Mouse (Mus musculus): ENCODE results near the gene Olfr967. TPM values are rescaled to one million over a fixed set of nuclear protein-coding genes. Genes with fewer than 3 reads are reported as not detected.
"Not testable (repeated sequence)": the region's sequence is repeated elsewhere in the genome, so short reads cannot be mapped to it uniquely, and the experiment has no call there.

Gene Olfr967
- polyA plus RNA-seq (2015; fragmentation: Nextera tagmentation; extraction: Ambion mirVana) = not detected in 2 replicates

GRCm38 (mm10) chr9:39745949-39746348 lies at the start of gene Olfr967:
TSS of gene Olfr967 (plus strand) at chr9:39746249.
- Histone ChIP-seq H3K9ac (no peak within 1 kb of the TSS), H3K9me3 (replicated peaks) (no peaks in the 10 kb centered on the region), H3K27me3 (no peaks in the 10 kb centered on the region), H3K27ac (no peak within 1 kb of the TSS), H3K4me1 (no peaks in the 10 kb centered on the region), H3K4me2 (no peak within 1 kb of the TSS), H3K4me3 (no peak within 1 kb of the TSS), H3K36me3 (ENCODE audit: poor library complexity, severe bottlenecking) (no peaks in the 10 kb centered on the region)
- ATAC-seq = no peak

DNA sequence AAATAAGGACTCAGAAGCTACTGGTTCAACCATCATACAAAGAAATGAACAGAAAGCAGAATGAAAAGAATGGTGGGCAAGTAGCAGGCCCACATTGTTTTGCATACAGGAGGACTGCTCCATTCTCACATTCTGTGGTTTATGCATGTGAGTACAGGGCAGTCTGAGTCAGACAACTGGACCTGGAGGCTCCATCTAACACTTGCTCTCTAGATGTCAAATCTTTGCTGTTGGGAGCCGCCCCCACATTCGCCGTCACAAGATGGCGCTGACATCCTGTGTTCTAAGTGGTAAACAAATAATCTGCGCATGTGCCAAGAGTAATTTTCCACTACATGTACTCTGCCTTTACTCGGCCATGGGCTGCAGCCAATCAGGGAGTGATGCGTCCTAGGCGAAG lies 44.9 kb upstream of the Olfr967 start:
- H3K27ac ChIP-seq; H3K4me1 ChIP-seq; H3K4me3 ChIP-seq; H3K27me3 ChIP-seq; ATAC-seq; H3K36me3 ChIP-seq (ENCODE audit: poor library complexity, severe bottlenecking); H3K9ac ChIP-seq; H3K9me3 ChIP-seq (replicated peaks); H3K4me2 ChIP-seq: not testable (repeated sequence)
- 88% methylated on average over 8 of the region's 8 CpGs for WGBS

DNA sequence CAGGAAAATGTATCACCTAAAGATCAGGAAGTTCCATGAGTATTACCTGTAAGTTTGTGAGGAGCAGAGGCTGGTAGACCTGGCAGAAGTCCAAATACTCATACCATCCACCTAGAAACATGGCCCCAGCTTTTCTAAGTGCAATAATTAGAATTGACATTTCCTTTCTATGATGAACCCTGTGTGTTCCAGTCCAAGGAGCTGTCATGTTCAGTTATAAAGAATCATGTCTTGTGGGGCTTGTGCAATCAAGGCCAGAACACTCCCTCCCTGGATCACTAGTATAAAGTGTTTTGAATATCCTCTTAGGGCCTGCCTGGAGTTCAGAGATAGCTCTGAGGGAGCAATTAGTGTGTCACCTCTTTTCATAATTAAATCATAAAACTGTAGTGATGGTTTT lies 39.0 kb upstream of the Olfr967 start, which contains the start of gene Olfr149:
Gene Olfr149, minus strand, starts transcription at position 101 of the 400 bp plus-strand sequence.
- Histone ChIP-seq H3K4me2 (no peak within 1 kb of the TSS), H3K27me3 (no peaks in the 10 kb centered on the region), H3K27ac (no peak within 1 kb of the TSS), H3K4me3 (no peak within 1 kb of the TSS), H3K9me3 (replicated peaks) (no peaks in the 10 kb centered on the region), H3K36me3 (ENCODE audit: poor library complexity, severe bottlenecking) (no peaks in the 10 kb centered on the region), H3K9ac (no peak within 1 kb of the TSS), H3K4me1 (no peaks in the 10 kb centered on the region)
- no peak for ATAC-seq

- no peaks in the 10 kb centered on the region for H3K9me3 ChIP-seq (replicated peaks)
- H3K36me3 ChIP-seq (ENCODE audit: poor library complexity, severe bottlenecking) = no peaks in the 10 kb centered on the region
- ATAC-seq = no peak
- H3K4me2 ChIP-seq = no peak overlapping the region
- no peaks in the 10 kb centered on the region for H3K27me3 ChIP-seq
- H3K4me1 ChIP-seq = no peaks in the 10 kb centered on the region
- no peak overlapping the region for H3K4me3 ChIP-seq
- H3K27ac ChIP-seq = no peak overlapping the region
- H3K9ac ChIP-seq = no peak overlapping the region
- WGBS = 85% methylated on average over 3 of the region's 3 CpGs
Observed at GRCm38 (mm10) chr9:39708958-39709357, 37.1 kb upstream of the Olfr967 start.

DNA sequence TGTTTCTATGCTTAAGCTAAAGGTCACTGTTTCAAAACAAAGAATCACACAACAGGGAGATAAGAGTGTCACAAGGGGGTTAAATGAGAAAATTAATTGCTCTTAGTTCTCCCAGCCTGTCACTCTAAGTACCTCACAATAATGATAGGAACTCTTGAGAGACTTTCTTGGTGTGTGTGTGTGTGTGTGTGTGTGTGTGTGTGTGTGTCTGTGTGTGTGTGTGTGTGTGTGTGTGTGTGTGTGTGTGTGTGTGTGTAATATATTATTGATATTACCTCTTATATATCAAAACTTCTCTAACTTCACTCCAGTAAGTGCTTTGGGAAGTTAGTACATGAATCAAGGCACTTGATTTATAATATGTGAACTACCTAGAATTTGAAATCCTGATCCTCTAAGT lies 35.0 kb upstream of the Olfr967 start, which contains the start of gene Olfr965:
Gene Olfr965, plus strand, starts transcription at position 301 of the 400 bp plus-strand sequence.
- Histone ChIP-seq H3K27ac (no peak within 1 kb of the TSS), H3K4me3 (no peak within 1 kb of the TSS), H3K9ac (no peak within 1 kb of the TSS), H3K36me3 (ENCODE audit: poor library complexity, severe bottlenecking) (no peaks in the 10 kb centered on the region), H3K4me2 (no peak within 1 kb of the TSS), H3K4me1 (no peaks in the 10 kb centered on the region), H3K9me3 (replicated peaks) (no peaks in the 10 kb centered on the region), H3K27me3 (no peaks in the 10 kb centered on the region)
- ATAC-seq = no peak

DNA sequence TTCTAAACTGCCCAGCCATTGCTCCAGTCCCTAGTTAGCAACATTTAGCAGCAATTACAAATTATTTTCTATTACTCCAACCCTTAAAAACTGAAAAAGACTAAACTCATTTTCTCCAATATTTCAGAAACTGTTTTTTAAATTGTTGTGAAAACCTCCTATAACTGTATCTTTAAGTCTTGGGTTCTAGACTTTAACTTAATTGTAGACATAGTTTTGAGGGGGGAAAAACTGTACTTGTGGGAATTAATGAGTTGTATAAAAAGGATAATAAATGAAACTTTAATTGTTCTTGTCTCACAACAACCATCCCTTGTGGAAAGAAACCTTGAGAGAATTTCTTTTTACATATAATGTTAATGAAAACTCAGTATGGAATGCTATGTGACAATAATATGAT lies 15.4 kb upstream of the Olfr967 start, which contains the start of gene Olfr150:
Gene Olfr150, plus strand, starts transcription at position 301 of the 400 bp plus-strand sequence.
- Histone ChIP-seq H3K27me3 (no peaks in the 10 kb centered on the region), H3K9me3 (replicated peaks) (no peaks in the 10 kb centered on the region), H3K4me3 (no peak within 1 kb of the TSS), H3K4me2 (no peak within 1 kb of the TSS), H3K9ac (no peak within 1 kb of the TSS), H3K4me1 (no peaks in the 10 kb centered on the region), H3K36me3 (ENCODE audit: poor library complexity, severe bottlenecking) (no peaks in the 10 kb centered on the region), H3K27ac (no peak within 1 kb of the TSS)
- no peak for ATAC-seq

- Histone ChIP-seq H3K4me3 (no peak overlapping the region), H3K4me2 (no peak overlapping the region), H3K27me3 (no peaks in the 10 kb centered on the region), H3K9ac (no peak overlapping the region), H3K27ac (no peak overlapping the region), H3K4me1 (no peaks in the 10 kb centered on the region), H3K36me3 (ENCODE audit: poor library complexity, severe bottlenecking) (no peaks in the 10 kb centered on the region), H3K9me3 (replicated peaks) (no peaks in the 10 kb centered on the region)
- 94% methylated on average over 1 of the region's 1 CpGs for WGBS
- no peak for ATAC-seq
Observed at GRCm38 (mm10) chr9:39740741-39741140, 5.3 kb upstream of the Olfr967 start.

GRCm38 (mm10) chr9:39746428-39746827 lies 379 bp downstream of the Olfr967 start:
- ATAC-seq = no peak
- no peaks in the 10 kb centered on the region for H3K4me1 ChIP-seq
- 92% methylated on average over 1 of the region's 1 CpGs for WGBS
- no peak overlapping the region for H3K4me2 ChIP-seq
- no peaks in the 10 kb centered on the region for H3K36me3 ChIP-seq (ENCODE audit: poor library complexity, severe bottlenecking)
- H3K27ac ChIP-seq = no peak overlapping the region
- H3K27me3 ChIP-seq = no peaks in the 10 kb centered on the region
- H3K9me3 ChIP-seq (replicated peaks) = no peaks in the 10 kb centered on the region
- no peak overlapping the region for H3K4me3 ChIP-seq
- no peak overlapping the region for H3K9ac ChIP-seq

- Histone ChIP-seq H3K36me3 (ENCODE audit: poor library complexity, severe bottlenecking) (no peaks in the 10 kb centered on the region), H3K9ac (no peak within 1 kb of the TSS), H3K9me3 (replicated peaks) (no peaks in the 10 kb centered on the region), H3K27ac (no peak within 1 kb of the TSS), H3K4me3 (no peak within 1 kb of the TSS), H3K27me3 (no peaks in the 10 kb centered on the region), H3K4me2 (no peak within 1 kb of the TSS), H3K4me1 (no peaks in the 10 kb centered on the region)
- WGBS = 86% methylated on average over 1 of the region's 1 CpGs
- no peak for ATAC-seq
Observed at GRCm38 (mm10) chr9:39783153-39783552, 37.1 kb downstream of the Olfr967 start, which contains the start of gene Olfr968. TSS of gene Olfr968 (minus strand) at chr9:39783253.

DNA sequence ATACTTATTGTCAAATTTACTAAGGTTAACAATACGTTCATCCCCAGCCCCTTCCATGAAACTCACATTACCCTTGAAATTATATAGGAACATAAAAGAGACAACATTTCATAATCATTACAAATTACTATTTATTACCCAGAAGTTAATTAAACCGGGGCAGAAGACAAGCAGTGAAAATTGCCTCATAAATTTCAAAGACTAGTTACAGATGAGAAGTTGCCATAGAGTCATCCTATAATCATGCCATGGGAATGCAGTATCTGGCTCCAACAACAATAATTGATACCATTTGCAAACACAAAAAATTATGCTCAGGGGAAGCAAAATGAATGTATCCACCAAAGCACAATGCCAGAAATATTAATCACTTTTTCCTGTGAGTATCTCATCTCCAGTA lies 44.5 kb downstream of the Olfr967 start, which contains the start of gene Olfr969:
Gene Olfr969, plus strand, starts transcription at position 388 of the 400 bp plus-strand sequence.
- no peak within 1 kb of the TSS for H3K4me3 ChIP-seq
- H3K4me1 ChIP-seq = no peaks in the 10 kb centered on the region
- no peaks in the 10 kb centered on the region for H3K9me3 ChIP-seq (replicated peaks)
- H3K36me3 ChIP-seq (ENCODE audit: poor library complexity, severe bottlenecking) = no peaks in the 10 kb centered on the region
- H3K4me2 ChIP-seq = no peak within 1 kb of the TSS
- no peaks in the 10 kb centered on the region for H3K27me3 ChIP-seq
- ATAC-seq = no peak
- H3K27ac ChIP-seq = no peak within 1 kb of the TSS
- WGBS = 72% methylated on average over 2 of the region's 2 CpGs
- H3K9ac ChIP-seq = no peak within 1 kb of the TSS

Other genes with a start within 250 kb of the Olfr967 start
- gene Olfr957, start 230.4 kb upstream of the Olfr967 start, polyA plus RNA-seq (2015; fragmentation: Nextera tagmentation; extraction: Ambion mirVana) = not detected in 2 replicates
- not detected in 2 replicates for gene Olfr958, start 192.2 kb upstream of the Olfr967 start, polyA plus RNA-seq (2015; fragmentation: Nextera tagmentation; extraction: Ambion mirVana)
- gene Olfr959, start 170.7 kb upstream of the Olfr967 start, polyA plus RNA-seq (2015; fragmentation: Nextera tagmentation; extraction: Ambion mirVana) = not detected in 2 replicates
- gene AW551984, start 141.8 kb upstream of the Olfr967 start, polyA plus RNA-seq (2015; fragmentation: Nextera tagmentation; extraction: Ambion mirVana) = 19.8 and 32.4 TPM in 2 replicates
- not detected in 2 replicates for gene Olfr148, start 135.6 kb upstream of the Olfr967 start, polyA plus RNA-seq (2015; fragmentation: Nextera tagmentation; extraction: Ambion mirVana)
- gene Olfr960, start 124.9 kb upstream of the Olfr967 start, polyA plus RNA-seq (2015; fragmentation: Nextera tagmentation; extraction: Ambion mirVana) = not detected in 2 replicates
- not detected in 2 replicates for gene Olfr961, start 101.2 kb upstream of the Olfr967 start, polyA plus RNA-seq (2015; fragmentation: Nextera tagmentation; extraction: Ambion mirVana)
- not detected in 2 replicates for gene Olfr963, start 79.0 kb upstream of the Olfr967 start, polyA plus RNA-seq (2015; fragmentation: Nextera tagmentation; extraction: Ambion mirVana)
- not detected in 2 replicates for gene Olfr149, start 39.1 kb upstream of the Olfr967 start, polyA plus RNA-seq (2015; fragmentation: Nextera tagmentation; extraction: Ambion mirVana)
- not detected in 2 replicates for gene Olfr965, start 34.9 kb upstream of the Olfr967 start, polyA plus RNA-seq (2015; fragmentation: Nextera tagmentation; extraction: Ambion mirVana)
- not detected in 2 replicates for gene Olfr150, start 15.3 kb upstream of the Olfr967 start, polyA plus RNA-seq (2015; fragmentation: Nextera tagmentation; extraction: Ambion mirVana)
- not detected in 2 replicates for gene Olfr968, start 37.0 kb downstream of the Olfr967 start, polyA plus RNA-seq (2015; fragmentation: Nextera tagmentation; extraction: Ambion mirVana)
- not detected in 2 replicates for gene Olfr969, start 44.7 kb downstream of the Olfr967 start, polyA plus RNA-seq (2015; fragmentation: Nextera tagmentation; extraction: Ambion mirVana)
- gene Olfr970, start 62.6 kb downstream of the Olfr967 start, polyA plus RNA-seq (2015; fragmentation: Nextera tagmentation; extraction: Ambion mirVana) = not detected in 2 replicates
- gene Olfr971, start 90.6 kb downstream of the Olfr967 start, polyA plus RNA-seq (2015; fragmentation: Nextera tagmentation; extraction: Ambion mirVana) = not detected in 2 replicates
- not detected in 2 replicates for gene Olfr972, start 120.2 kb downstream of the Olfr967 start, polyA plus RNA-seq (2015; fragmentation: Nextera tagmentation; extraction: Ambion mirVana)
- not detected in 2 replicates for gene Olfr229, start 161.1 kb downstream of the Olfr967 start, polyA plus RNA-seq (2015; fragmentation: Nextera tagmentation; extraction: Ambion mirVana)
- gene Olfr974, start 191.3 kb downstream of the Olfr967 start, polyA plus RNA-seq (2015; fragmentation: Nextera tagmentation; extraction: Ambion mirVana) = not detected in 2 replicates
- not detected in 2 replicates for gene Olfr975, start 205.8 kb downstream of the Olfr967 start, polyA plus RNA-seq (2015; fragmentation: Nextera tagmentation; extraction: Ambion mirVana)
- gene Olfr976, start 214.9 kb downstream of the Olfr967 start, polyA plus RNA-seq (2015; fragmentation: Nextera tagmentation; extraction: Ambion mirVana) = not detected in 2 replicates
- gene Olfr978, start 245.9 kb downstream of the Olfr967 start, polyA plus RNA-seq (2015; fragmentation: Nextera tagmentation; extraction: Ambion mirVana) = not detected in 2 replicates

Measured in forebrain, embryonic 13.5 days (tissue).